Mouse (Mus musculus): ENCODE data around the gene Enc1.

- TF ChIP-seq CTCF (IDR thresholded peaks at IDR 0.05; ENCODE audit: low read depth) (no peak), EP300 (optimal IDR thresholded peaks at IDR 0.05) (no peak)
Measured at GRCm38 (mm10) chr13:97291354-97291753, 50.4 kb downstream of the Enc1 start.

All from stomach, postnatal 0 days (tissue).